Comparison of ENCODE assay signal across 15 mouse cellular contexts in genomic region chr2:24642834-24643233, GRCm38 (mm10).
"Had no signal": no experiment of that assay in that cellular context is flagged by ENCODE, and none has a peak within 500 bp of the region (broad histone marks: within the 10 kb centered on the region; RNA-seq: fewer than 3 reads in every experiment).

No protein-coding gene starts in this region.

- H3K4me1 ChIP-seq: megakaryocyte, embryonic 14.5 days; stomach, embryonic 15.5 days had no signal

- H3K36me3 ChIP-seq: stomach, embryonic 15.5 days had no signal

- H3K27ac ChIP-seq: macrophage; midbrain, embryonic 13.5 days; midbrain, embryonic 15.5 days; neural tube, embryonic 12.5 days; stomach, embryonic 15.5 days; stomach, postnatal 0 days had no signal

- H3K9me3 ChIP-seq: megakaryocyte, embryonic 14.5 days; midbrain, embryonic 13.5 days; midbrain, embryonic 15.5 days; neural tube, embryonic 12.5 days; stomach, embryonic 15.5 days had no signal

- H3K27me3 ChIP-seq: midbrain, embryonic 13.5 days; midbrain, embryonic 15.5 days; neural tube, embryonic 12.5 days; stomach, embryonic 15.5 days had no signal

- DNase-seq: lung, adult 18-20 months; lung, embryonic 14.5 days; lung, postnatal 14 days; lung, postnatal 36 days; right cerebral cortex, postnatal 14 days; thymus, postnatal 25 days; thymus, postnatal 4 days had no signal

- H3K9ac ChIP-seq: lung, embryonic 14.5 days; midbrain, embryonic 13.5 days; midbrain, embryonic 15.5 days; neural tube, embryonic 12.5 days; stomach, embryonic 15.5 days had no signal

- ATAC-seq: midbrain, embryonic 13.5 days; midbrain, embryonic 15.5 days had no signal

- H3K4me3 ChIP-seq: megakaryocyte, embryonic 14.5 days; midbrain, embryonic 13.5 days; midbrain, embryonic 15.5 days; neural tube, embryonic 12.5 days; stomach, embryonic 15.5 days had no signal

- H3K4me2 ChIP-seq: lung, embryonic 14.5 days; midbrain, embryonic 11.5 days; midbrain, embryonic 13.5 days; midbrain, embryonic 15.5 days; neural tube, embryonic 12.5 days; stomach, embryonic 15.5 days had no signal
